Mouse (Mus musculus) ES-E14 (cell line): Measurements from ENCODE around the gene Trappc11.

Experiments
- CHD2 ChIP-seq: IDR thresholded peaks from 2 replicates; pipeline ENCODE4 v1.6.1; 2014; ENCODE audit warnings: mild to moderate bottlenecking, low read depth, low read length, inconsistent platforms
- MAFK ChIP-seq: IDR thresholded peaks from 2 replicates; pipeline ENCODE4 v1.6.1; 2014; ENCODE audit warnings: mild to moderate bottlenecking, low read depth, low read length, inconsistent platforms; ENCODE audit not compliant: insufficient read depth
- ZC3H11A ChIP-seq: IDR thresholded peaks from 2 replicates; pipeline ENCODE4 v1.6.1; 2012; ENCODE audit warnings: low read depth, mild to moderate bottlenecking, inconsistent platforms, low read length, borderline replicate concordance
- ZNF384 ChIP-seq: IDR thresholded peaks from 2 replicates; pipeline ENCODE4 v1.6.1; 2012; ENCODE audit warnings: low read depth, low read length, inconsistent platforms

DNA sequence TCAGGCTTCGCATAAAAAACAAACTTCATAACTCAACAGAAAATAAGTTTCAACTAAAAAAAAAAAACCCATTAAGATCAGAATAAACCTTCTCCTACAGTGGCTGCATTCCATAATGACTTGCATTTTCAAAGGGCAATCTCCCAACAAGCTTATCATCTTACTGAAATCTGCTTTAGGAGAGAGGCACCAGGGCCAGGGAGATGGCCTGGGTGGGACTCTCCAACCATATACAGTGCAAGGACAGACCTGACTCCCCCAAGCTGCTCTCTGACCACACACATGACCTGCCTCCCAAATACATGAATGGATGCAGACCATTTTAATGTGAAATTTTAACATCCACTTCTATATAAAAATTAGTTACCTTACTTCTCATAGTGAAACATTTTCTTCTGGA is 5.2 kb downstream of the Trappc11 start:
- TF ChIP-seq ZC3H11A (no peak), ZNF384 (no peak), CHD2 (no peak), MAFK (no peak)
